Mouse (Mus musculus): ENCODE results near the gene Ror1.

The Ror1 gene

GRCm38 (mm10) chr4:100118676-100119075 is 23.1 kb downstream of the Ror1 start:
- DNase-seq (ENCODE audit: low spot score), result no peak

- no peak for DNase-seq (ENCODE audit: low spot score)
Observed at GRCm38 (mm10) chr4:100119431-100119830, 23.8 kb downstream of the Ror1 start.

- no peak for DNase-seq (ENCODE audit: low spot score)
Observed at GRCm38 (mm10) chr4:100120547-100120946, 25.0 kb downstream of the Ror1 start.

GRCm38 (mm10) chr4:100122436-100122835 is 26.8 kb downstream of the Ror1 start:
- no peak for DNase-seq (ENCODE audit: low spot score)

- DNase-seq (ENCODE audit: low spot score), result no peak
Observed at GRCm38 (mm10) chr4:100123519-100123918, 27.9 kb downstream of the Ror1 start.

GRCm38 (mm10) chr4:100124056-100124455 is 28.5 kb downstream of the Ror1 start:
- no peak for DNase-seq (ENCODE audit: low spot score)

- no peak for DNase-seq (ENCODE audit: low spot score)
Observed at GRCm38 (mm10) chr4:100124935-100125334, 29.3 kb downstream of the Ror1 start.

- DNase-seq (ENCODE audit: low spot score), result no peak
Observed at GRCm38 (mm10) chr4:100126531-100127310, 31.1 kb downstream of the Ror1 start.

GRCm38 (mm10) chr4:100128026-100128922 is 32.7 kb downstream of the Ror1 start:
- DNase-seq (ENCODE audit: low spot score), result no peak

GRCm38 (mm10) chr4:100129201-100129600 is 33.6 kb downstream of the Ror1 start:
- no peak for DNase-seq (ENCODE audit: low spot score)

- no peak for DNase-seq (ENCODE audit: low spot score)
Observed at GRCm38 (mm10) chr4:100130771-100131475, 35.3 kb downstream of the Ror1 start.

GRCm38 (mm10) chr4:100131488-100131887 is 35.9 kb downstream of the Ror1 start:
- DNase-seq (ENCODE audit: low spot score), result no peak

- no peak for DNase-seq (ENCODE audit: low spot score)
Observed at GRCm38 (mm10) chr4:100132261-100132660, 36.7 kb downstream of the Ror1 start.

- no peak for DNase-seq (ENCODE audit: low spot score)
Observed at GRCm38 (mm10) chr4:100136046-100136445, 40.5 kb downstream of the Ror1 start.

GRCm38 (mm10) chr4:100137102-100137835 is 41.7 kb downstream of the Ror1 start:
- no peak for DNase-seq (ENCODE audit: low spot score)

GRCm38 (mm10) chr4:100141626-100142025 is 46.0 kb downstream of the Ror1 start:
- DNase-seq (ENCODE audit: low spot score), result no peak

- no peak for DNase-seq (ENCODE audit: low spot score)
Observed at GRCm38 (mm10) chr4:100144744-100145143, 49.2 kb downstream of the Ror1 start.

- no peak for DNase-seq (ENCODE audit: low spot score)
Observed at GRCm38 (mm10) chr4:100150797-100151196, 55.2 kb downstream of the Ror1 start.

GRCm38 (mm10) chr4:100154560-100155130 is 59.1 kb downstream of the Ror1 start:
- no peak for DNase-seq (ENCODE audit: low spot score)

- no peak for DNase-seq (ENCODE audit: low spot score)
Observed at GRCm38 (mm10) chr4:100155731-100156130, 60.1 kb downstream of the Ror1 start.

GRCm38 (mm10) chr4:100158401-100158800 is 62.8 kb downstream of the Ror1 start:
- no peak for DNase-seq (ENCODE audit: low spot score)

Data from testis, postnatal 14 days (tissue).